Mouse (Mus musculus) heart, adult 2 months (tissue): ENCODE data around the gene Abcf2.

Source experiments
- CTCF ChIP-seq: fragments of 200-600 bp; IDR thresholded peaks from 2 replicates; pipeline ENCODE4 v1.8.1; 2022; ENCODE audit warnings: antibody characterized with exemption, mild to moderate bottlenecking, moderate library complexity
- EP300 ChIP-seq: fragments of 200-500 bp; IDR thresholded peaks from 2 replicates; pipeline ENCODE4 v1.6.1; 2011; ENCODE audit warnings: low read depth, low read length, control low read depth; ENCODE audit not compliant: insufficient read depth

GRCm38 (mm10) chr5:24527780-24528179, 49.5 kb downstream of the Abcf2 start:
- TF ChIP-seq CTCF: no peak
- no peak for TF ChIP-seq EP300
